Mouse (Mus musculus) 416B (cell line): ENCODE results near the gene Copz1.
"Not testable (repeated sequence)": the region's sequence is repeated elsewhere in the genome, so short reads cannot be mapped to it uniquely, and the experiment has no call there.

ENCODE experiments used
- DNase-seq: peaks from one replicate; pipeline ENCODE4 v3.0.0; 2011; ENCODE audit warnings: low read depth

The Copz1 gene

DNA sequence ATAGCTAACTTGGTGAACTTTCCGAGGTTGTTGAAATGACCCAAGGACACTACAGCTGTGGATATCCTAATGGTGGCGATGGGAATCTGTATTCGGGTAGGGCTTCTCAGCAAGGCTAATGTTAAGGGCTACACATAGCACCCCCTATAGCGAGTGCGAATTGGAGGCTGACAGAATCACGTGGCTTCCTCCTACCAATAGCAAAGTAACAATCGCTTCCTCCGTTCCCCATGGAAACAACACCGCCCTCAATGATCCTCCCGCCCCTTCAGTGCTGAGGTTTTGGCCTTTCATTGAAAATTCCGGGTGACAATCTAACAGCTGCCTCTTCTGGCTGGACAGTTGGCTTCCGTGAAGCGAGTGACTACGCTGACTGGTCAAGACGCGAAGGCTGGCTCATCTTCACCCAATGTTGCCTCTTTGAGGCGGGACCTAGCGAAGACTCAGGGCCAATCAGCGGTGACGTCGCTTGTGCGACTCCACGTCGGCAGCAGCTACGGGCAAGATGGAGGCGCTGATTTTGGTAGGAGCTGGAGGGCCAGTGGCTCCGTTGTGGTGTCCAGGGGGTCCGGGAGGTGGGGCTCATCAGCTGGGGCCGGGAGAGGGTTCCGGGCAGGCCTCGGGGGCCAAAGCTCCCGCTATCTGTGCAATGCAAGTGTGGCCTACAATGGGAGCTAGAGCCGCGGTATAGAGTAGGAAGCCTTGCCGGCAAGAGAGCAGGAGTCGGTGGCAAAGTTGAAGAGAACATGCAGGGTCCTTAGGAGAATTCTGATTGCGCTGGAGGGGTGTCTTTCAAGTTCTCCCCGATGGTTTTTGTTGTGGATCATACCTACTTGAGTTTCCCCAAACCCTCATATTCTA, at the start of gene Copz1:
Gene Copz1 (plus strand): TSS at position 296 of the 861 bp plus-strand sequence.
- peak; percentile 100 for DNase-seq

DNA sequence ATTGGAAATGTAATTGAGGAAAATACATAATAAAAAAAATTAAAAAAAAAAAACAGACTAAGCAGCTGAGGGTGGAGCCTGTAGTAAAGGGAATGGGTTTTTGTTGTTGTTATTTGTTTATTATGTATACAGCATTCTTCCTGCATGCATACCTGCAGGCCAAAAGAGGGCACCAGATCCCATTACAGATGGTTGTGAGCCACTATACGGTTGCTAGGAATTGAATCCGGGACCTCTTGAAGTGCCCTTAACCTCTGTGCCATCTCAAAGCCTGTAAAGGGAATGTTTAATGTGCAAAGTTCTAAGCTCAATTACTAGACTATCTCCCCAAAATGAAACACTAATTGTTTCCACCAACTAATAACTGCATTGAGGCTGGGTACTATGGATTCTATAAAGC, 48.4 kb upstream of the Copz1 start:
- no peak for DNase-seq

DNA sequence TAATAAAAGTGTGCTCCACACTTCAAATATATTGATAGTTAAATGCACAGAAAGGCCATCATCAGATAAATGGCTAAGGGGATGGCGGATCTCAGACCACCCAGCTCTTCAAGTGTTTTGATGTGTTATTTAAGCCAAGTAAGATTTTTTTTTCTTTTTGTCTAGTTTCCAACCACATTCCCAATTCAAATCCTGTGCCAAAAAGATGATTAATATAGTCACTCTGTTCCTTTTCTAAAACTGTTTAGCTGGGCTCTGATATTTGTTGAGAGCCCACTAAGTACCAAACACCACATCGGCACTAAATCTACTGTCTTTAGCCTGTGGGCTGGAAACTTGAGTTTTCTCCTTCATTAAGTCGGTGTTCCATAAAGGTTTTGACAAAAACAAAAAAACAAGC, 45.5 kb upstream of the Copz1 start:
- DNase-seq, result no peak

DNA sequence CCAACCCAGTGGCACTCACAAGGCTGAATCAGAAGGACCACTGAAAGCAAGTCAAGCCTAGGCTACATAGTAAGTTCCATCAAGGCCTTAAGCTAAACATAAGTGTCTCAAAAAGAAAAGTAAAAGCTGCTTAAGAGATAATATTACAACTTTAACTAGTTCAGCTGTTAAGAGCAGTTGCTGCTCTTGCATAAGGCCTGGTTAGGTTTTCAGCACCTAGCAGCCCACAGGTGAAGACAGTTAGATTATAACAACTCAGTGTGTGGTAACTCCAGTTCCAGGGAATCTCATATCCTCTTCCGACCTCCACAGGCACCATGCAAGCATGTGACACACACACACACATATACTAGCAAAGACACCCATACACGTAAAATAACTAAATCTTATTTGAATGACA, 44.9 kb upstream of the Copz1 start:
- no peak for DNase-seq

DNA sequence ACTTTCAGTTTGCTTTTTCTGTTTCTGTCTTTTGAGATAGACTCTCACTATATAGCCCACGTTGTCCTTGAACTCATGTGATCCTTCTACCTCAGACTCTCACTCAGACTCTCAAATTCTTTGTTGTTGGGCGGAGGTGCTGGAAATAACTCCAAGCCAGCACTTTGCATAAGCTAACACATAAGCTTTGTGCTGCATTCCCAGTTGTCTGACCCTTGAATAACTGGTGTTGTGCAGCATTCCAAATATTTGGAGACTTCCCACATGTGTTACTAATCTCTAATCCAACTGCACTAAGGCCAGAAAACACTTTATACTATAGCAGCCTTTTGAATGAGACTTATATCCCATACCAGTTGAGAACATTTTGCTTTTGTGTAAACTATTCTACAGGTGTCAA, 43.6 kb upstream of the Copz1 start:
- no peak for DNase-seq

DNA sequence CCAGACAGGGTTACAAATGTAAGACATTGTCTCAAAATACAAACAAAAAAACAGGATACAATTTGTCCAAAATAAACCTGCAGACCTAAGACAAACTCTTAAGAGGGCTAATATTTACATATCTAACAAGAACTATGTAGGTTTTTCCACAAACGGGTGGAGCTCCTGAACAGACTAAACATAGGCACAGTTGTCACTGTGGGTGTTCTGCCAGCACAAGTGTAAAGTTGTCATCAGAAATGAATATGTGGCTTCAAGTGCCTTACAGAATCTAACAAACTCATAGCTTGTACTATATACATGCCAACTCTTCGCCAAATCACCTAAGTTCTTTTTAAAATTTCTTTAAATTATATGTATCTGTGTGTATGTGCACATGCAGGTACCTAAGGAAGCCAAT, 39.4 kb upstream of the Copz1 start:
- DNase-seq, result no peak

DNA sequence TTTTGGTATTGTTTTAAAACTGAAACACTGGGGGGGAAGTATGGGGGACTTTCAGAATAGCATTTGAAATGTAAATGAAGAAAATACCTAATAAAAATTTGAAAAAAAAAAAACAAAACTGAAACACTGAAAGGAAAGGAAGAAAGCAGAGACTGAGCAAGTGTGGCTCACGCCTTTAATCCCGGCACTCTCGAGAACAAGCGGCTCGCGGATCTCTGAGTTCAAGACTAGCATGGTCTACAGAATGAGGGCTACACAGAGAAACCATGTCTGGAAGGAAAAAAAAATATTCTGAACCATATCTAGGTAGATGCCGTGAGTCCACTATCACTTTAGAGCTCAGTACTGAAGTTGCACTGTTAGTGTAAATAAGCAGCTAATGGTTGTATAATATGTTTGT, 35.2 kb upstream of the Copz1 start:
- DNase-seq, result no peak

DNA sequence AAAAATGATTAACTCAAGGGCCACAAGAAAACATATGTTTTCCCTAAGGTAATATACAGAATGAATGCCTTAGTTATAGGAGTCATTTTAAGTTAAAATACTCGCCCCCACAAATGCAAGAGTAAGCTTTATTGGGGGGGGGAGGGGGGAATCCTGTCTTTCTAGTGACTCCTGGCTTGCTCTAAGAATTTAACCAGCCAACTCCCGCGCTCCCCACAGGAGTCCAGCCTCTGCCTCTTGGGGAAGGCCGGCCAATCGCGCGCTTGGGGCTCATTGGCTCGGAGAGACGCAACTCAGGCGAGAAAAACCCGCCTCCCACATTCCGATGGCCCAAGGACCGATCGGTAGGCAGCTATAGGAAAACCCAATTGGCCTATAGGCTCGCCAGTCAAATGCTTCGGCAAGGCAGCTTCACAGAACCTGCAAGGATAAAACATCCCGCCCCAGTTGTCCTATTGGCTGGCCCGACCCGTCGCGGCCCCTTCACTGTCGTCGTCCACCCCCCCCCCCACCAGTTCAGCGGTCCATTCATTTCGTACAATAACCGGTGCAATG, 33.3 kb upstream of the Copz1 start:
- peak; percentile 99 for DNase-seq

DNA sequence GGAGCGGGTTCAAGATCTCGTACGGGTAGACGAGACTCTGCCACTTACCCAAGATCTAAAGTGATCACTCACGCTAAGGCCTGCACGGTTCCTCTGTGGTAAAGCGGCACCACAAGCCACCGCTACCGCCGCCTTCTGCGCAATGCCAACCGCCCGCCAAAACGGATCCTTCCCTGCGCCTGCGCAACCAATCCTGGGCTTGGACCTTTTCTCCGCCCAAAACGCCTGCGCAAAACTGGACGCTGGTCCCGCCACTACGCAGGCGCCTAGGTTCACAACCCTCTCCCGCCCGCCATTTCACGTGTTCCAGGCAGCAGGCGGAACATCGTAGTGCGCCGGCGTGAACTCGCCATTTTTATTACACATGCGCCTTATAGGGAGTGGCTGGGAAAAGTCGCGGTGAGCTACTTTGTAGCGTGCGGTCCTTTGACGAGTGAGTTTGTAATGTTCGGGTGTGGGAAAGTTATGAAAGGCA, 32.8 kb upstream of the Copz1 start, which contains the start of gene Cbx5:
Gene Cbx5 (minus strand): TSS at position 132 of the 475 bp plus-strand sequence.
- DNase-seq, result peak; percentile 99

DNA sequence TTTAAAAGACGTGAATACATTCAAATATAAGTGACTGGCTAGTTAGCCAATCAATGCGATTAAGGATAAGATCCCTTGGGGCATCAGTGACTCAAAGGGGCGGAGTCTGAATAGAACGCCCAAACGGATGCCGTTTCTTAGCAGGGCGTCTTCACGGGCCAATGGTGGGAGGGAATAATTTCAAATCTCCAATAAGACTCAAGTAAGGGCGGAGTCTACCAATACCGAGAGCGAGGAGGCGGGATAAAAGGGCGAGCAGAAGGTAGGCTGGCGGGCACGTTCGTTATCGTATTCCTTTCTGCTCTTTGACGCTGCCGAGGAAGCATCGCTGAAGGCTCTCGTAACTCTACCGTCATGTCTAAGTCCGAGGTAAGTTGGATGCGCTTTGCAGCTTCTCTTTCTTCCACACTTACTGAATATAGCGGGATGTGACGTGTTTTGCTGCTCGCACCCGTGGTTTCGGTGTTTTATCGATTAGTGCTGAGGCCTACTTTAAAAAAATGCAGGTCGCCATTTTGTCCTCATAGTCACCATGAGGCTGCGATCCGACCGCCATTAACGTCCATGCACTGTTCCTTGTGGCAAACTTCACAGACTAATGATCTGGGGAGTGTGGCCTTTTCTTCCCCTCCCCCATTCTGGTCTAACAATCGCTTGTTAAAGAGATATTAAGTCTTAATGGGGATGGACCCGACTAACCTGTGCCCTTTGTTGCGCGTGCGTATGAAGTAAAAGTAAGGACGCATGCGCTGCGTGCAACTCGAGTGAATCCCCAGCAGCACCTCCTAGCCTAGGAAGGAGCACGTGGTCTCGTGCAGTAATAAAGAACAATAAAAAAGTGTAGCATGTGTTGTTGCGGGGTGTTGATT, 32.1 kb upstream of the Copz1 start, which contains the start of gene Hnrnpa1:
Gene Hnrnpa1 (plus strand): TSS at position 273 of the 869 bp plus-strand sequence.
- DNase-seq, result peak; percentile 100

DNA sequence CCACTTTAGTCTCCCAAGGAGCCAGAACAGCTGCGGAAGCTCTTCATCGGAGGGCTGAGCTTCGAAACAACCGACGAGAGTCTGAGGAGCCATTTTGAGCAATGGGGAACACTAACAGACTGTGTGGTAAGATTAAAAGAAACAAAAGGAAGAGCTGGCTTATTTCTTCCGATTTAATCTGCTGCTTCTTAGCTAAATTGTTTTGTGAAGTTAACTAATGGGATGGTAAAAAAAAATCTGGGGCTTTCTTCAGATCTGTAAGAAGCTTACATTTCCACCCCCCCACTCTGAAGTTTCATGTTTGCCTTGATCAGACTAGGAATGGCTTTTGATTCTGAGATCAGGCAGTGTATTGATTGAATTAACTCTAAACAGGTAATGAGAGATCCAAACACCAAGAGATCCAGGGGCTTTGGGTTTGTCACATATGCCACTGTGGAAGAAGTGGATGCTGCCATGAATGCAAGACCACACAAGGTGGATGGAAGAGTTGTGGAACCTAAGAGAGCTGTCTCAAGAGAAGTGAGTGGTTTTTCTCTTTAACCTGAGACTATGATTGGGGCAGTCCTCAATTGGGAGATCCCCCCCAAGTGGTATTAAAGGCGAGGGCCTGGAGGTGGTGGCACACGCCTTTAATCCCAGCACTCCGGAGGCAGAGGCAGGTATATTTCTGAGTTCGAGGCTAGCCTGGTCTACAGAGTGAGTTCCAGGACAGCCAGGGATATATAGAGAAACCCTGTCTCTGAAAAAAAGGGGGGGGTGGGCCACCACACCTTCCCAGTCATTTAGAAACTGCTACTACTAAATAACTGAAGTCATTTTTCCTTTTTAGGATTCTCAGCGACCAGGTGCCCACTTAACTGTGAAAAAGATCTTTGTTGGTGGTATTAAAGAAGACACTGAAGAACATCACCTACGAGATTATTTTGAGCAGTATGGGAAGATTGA, 31.2 kb upstream of the Copz1 start:
- DNase-seq, result peak; percentile 47

DNA sequence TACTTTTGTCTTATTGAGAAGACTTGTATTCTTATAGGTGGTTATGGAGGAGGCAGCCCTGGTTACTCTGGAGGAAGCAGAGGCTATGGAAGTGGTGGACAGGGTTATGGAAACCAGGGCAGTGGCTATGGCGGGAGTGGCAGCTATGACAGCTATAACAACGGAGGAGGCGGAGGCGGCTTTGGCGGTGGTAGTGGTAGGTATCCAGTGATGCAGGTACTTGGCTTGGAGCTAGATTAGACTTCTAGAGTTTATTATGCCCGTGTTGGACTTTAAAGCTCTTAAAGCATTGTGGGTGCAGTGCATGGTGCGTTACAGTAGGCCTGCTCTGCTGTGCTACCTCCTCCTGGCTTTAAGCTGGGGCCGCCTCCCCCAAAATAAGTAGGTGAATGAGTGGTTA, 29.6 kb upstream of the Copz1 start:
- DNase-seq, result no peak

DNA sequence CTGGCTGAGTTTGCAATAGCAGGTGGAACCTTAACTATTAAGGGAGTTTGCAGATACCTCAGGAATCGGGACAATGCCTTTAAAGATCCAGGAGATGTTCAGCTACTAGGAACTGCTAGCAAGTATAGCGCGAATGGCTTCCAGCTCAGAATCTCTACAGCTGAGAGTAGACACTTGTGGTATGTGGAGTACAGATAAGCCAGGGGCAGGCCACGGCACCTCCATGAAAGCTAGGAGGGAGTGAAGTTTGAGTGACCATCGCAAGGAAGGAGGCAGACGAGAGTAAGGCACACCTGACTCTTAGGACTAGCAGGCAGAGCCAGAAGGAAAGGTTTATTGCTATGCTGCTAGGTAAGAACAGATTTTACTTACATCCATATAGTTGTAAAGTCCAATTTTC, 26.9 kb upstream of the Copz1 start:
- no peak for DNase-seq

DNA sequence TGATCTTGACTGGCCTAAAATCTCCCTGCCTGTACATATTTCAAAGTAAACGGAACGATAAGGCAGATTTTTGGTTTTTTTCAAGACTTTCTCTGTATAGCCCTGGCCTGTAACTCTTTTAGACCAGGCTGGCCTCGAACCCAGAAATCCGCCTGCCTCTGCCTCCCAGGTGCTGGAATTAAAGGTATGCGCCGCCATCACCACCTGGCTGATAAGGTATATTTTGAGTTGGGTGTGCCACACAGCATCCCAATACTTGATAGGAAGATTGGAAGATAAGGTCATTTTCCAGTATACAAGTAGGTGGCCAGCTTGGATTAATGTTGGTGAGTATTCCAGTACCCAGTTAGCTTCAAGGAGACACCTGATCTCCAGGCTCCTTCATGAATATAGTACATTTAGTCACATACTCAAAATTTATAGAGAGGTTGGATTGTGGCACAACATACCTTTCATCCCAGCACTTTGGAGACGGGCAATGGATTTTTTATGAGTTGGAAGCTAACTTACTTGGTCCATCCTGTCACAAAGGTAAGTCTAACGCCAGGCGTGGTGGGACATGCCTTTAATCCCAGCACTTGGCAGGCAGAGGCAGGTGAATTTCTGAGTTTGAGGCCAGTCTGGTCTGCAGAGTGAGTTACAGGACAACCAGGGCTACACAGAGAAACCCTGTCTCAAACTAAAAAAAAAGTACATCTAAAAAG, 25.3 kb upstream of the Copz1 start:
- peak; percentile 62 for DNase-seq

DNA sequence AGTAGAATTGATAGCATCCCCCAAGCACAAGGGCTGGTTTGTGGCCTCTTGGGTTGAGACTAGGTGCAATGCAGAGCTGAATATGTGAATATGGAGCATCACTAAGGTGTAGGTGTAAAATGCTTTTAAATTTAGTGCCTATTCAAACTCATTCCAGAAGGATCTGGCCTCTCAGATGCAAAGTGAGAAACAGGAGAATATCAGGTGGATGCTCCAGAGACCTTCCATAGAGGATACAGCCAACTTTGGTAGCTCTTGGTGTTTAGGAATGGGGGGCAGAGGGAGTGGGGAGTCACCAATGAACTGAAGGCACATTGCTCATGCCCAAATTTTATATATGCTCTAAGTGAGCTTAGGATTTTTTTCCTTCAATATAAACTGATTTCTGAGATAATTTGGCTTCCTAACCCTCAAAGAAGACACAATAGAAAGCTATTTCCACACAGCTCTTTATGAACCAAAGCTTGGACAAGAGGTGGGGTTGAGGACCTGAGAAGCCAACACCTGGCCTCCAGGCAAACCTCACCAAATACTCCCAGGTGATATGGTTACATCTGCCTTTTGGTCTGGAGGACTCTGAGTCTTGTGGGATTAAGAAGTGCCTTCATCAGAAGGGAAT, 24.6 kb upstream of the Copz1 start:
- DNase-seq, result peak; percentile 64

DNA sequence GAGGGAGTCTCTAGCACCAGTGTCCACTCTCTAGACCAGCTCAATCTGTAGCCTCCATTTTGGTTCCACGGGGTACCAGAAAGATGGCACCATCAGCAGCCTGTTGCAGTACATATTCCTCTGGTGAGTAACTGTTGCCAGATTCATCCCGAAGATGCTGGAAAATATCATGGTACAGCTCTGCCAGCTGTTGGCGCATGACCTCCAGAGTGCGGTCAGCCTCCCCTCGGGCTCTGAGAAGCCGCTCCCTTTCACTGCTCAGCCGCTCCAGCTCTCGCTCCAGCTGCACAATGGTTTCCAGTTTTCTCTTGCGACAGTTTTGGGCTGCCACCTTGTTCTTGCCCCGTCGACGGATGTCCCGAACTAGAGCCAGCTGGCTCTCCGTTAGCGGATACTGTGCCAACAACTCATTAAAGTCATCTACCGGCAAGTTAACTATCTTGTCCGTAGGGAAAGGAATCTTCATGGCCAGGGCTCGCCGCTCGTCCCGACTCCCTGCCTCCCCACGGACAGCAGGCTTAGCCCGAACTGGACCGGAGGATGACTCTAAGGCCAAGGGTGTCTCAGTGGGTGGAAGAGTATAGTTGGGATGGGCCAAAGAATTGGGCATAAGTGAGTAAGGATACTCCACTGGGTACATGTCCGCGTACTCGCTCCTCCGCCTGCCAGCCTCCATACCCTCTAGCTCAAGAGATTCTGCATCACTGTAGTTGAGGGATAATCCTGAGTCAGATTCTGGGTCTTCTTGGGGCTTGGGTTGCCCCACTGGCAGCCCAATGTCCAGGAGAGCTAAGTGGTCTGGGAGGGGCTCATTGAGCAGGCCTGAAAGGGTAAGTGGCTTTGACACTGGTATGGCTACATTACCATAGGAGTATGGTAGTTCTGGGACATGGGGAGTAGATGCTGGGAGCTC, 23.9 kb upstream of the Copz1 start:
- DNase-seq, result no peak

DNA sequence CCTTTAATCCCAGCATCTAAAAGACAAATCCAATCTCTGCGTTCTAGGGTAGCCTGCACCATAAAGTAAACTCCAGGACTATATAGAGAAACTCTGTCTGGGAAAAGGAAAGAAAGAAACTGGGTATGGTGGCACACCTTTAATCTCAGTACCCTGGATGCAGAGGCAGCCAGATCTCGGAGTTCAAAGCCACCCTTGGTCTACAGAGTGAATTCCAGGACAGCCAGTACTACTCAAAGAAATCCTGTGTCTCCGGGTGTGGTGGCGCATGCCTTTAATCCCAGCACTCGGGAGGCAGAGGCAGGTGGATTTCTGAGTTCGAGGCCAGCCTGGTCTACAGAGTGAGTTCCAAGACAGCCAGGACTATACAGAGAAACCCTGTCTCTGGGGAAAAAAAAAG, 23.0 kb upstream of the Copz1 start:
- DNase-seq, result not testable (repeated sequence)

DNA sequence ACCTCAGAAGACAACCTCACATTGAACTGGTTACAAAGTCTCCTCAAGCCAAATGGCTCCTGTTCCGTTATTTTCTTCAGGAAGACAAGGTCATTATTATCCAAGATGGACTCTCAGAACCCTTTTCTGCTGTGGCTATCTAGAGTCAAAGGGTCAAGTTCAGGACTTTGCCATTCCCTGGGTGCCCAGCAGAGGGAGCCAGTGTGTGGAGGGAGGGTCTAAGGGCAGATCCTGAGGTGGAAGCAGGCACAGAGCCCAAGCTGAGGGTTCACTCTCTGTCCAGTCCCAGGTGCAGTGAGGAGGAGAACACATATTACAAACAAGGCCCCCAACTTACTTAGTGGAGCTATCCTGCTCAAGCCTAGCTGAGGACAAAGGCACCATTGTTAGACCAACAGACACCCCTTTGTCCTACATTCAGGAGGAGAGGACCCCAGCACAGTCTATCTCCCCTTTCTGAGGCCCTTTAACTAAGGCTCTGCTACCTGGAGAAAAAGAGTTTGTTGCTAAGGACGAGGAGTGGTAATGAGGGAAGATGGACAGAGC, 22.2 kb upstream of the Copz1 start:
- DNase-seq, result peak; percentile 86

DNA sequence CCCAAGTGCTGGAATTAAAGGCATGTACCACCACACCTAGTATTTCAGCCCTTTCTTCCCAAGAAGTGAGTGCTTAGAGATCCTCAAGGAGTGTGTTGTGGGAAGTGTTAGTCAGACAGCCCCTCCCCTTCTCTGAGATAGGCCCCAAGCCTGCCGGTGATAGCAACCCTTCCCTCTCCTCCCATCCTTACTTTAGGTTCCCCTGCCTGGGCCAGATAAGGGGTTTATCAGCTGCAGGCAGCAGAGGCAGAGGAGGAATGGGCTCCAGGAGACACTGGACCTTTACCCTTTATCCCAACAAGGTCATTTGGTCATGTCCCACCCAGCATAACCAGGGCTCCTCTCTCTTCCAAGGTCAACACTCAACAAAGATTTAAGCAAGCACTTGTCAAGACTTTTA, 20.9 kb upstream of the Copz1 start:
- peak; percentile 42 for DNase-seq
